Mouse (Mus musculus) megakaryocyte, embryonic 14.5 days (primary cell): ENCODE measurements around the gene Actrt2.

Source experiments
- FLI1 ChIP-seq: IDR thresholded peaks from 2 replicates; pipeline ENCODE4 v1.6.1; 2012; ENCODE audit warnings: low read length, inconsistent platforms, mixed read lengths
- GATA1 ChIP-seq: IDR thresholded peaks from 3 replicates; pipeline ENCODE4 v1.6.1; 2012; ENCODE audit warnings: mixed read lengths, low read length, inconsistent platforms, borderline replicate concordance

- no peak for TF ChIP-seq GATA1
- no peak for TF ChIP-seq FLI1
Measured at GRCm38 (mm10) chr4:154705056-154705455, 37.4 kb upstream of the Actrt2 start.
